Mouse (Mus musculus): ENCODE results near the gene Bysl.

Bysl gene

DNA sequence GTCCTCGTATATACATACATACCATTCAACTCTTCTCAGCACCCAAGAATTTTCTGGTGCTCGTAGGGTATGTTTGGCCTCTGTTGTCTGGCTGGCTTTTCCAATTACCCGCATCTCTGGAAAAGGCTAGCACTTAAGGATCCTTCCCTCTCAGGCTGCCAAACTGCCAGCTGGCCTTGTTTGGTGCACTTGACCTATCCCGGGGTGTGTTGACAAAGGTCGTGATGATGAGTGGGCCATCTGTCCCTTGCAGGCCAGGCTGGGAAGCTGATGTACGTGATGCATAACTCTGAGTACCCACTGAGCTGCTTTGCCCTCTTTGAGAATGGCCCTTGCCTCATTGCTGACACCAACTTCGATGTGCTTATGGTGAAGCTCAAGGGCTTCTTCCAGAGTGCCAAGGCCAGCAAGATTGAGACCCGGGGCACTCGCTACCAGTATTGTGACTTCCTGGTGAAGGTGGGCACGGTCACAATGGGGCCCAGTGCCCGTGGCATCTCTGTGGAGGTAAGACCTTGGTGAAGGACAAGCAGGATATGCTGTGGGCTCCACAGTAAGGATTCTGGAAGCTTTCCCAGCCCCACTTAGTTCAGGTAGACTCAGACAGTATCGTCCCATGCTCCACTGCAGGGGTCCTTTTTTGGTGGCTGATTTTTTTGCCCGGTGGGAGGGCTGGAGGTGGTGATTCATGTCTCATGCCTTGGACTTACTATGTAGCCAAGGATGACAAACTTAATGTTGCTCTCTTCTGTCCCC, 7.4 kb upstream of the Bysl start:
- WGBS = 91% methylated on average over 13 of the region's 13 CpGs

DNA sequence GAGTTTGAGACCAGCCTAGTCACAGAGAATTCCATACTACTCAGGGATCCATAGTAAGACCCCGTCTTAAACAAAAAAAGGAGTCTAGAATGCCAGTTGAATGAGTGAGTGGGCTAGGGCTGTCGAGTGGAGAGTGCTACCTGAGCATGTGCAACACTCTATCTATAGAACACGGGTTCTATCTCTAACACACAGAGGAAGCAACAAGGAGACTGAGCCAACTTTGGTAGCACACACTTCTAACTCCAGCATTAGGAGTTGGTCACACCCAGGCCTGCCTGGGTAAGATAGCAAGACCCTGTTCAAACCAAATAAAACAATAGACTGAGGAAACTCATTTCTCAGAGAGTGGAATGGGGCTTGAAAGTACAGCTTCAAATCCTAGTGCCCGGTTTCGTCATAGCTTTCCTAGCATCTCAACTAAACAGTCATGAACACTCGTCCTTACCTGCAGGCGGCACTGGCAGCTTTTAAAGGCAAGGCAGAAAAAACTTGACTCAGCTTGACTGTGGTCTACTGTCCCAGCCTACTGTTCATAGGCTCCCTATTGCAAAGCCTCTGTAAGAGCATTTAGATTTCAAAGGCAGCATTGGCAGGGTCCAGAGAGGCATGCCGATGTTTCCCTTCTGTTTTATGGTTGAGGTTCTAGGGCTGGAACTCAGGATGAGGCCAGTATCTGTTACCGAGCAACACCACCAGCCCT, 6.5 kb upstream of the Bysl start:
- 82% methylated on average over 9 of the region's 9 CpGs for WGBS

DNA sequence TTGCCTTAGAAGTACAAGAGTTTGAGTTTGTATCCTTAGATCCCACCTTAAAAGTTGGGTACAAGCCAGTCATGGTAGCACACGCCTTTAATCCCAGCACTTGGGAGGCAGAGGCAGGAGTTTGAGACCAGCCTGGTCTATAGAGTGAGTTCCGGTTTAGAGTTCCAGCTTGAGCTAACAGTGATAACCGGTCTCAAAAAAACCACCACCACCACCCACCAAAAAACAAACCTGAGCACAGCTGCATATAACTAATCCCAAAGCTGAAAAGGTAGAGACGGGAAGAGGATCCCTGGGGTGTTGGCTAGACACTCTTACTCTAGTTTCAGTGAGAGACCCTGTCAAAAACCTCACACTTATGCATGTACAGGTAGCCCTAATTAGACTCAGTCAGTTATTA, 5.4 kb upstream of the Bysl start:
- 89% methylated on average over 4 of the region's 4 CpGs for WGBS

DNA sequence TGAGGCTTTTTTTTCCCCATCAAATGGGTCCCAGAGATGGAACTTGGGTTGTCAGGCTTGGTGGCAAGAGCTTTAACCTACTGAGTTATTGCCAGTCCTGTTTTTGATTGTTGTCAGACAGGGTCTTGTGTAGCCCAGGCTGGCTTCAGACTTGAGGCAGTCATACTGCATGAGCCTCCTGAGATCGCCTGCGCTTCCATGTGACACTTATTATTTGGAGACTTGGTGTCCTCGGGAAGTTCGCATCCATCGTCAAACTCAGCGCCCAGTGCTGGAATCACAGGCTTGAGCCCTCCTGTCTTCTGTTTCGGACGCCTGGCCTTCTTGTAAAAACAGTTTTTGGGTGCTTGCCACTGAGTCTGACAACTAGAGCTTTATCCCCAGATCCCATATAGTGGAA, 4.8 kb upstream of the Bysl start:
- 89% methylated on average over 8 of the region's 8 CpGs for WGBS

DNA sequence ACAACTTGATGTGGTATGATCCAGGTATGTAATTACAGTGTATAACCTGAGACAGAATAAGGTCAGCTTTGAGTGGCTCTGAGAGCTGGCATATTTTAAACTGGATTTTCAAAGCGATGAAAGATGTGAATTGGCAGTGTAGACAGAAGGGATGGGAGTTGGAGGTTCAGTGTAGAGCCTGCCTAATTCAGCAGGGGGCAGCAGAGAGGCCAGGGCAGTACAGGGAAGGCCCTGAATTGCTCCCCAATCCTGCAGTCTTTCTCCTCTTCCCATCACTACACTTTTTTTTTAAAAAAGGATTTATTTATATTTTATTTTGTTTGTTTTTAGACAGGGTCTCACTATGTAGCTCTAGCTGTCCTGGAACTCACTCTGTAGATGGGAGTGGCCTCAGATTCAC, 2.7 kb upstream of the Bysl start:
- WGBS = 78% methylated on average over 1 of the region's 1 CpGs

DNA sequence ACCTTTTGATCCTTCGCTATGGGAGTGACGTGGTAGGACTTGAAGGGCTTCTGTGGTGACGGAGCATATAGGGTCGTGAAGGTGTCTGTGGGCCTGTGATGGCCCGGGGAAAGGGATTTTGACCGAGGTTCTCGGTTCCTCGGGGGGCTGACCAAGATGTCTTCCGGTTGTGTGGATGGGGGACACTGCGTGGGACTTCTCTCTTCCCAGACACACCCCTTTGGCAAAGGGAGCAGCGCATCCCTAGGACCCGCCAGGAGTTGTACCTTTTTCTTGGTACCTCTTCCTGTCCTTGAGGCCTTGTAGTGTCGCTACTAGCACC, 330 bp upstream of the Bysl start:
- WGBS = under 1% methylated on average over 13 of the region's 13 CpGs

DNA sequence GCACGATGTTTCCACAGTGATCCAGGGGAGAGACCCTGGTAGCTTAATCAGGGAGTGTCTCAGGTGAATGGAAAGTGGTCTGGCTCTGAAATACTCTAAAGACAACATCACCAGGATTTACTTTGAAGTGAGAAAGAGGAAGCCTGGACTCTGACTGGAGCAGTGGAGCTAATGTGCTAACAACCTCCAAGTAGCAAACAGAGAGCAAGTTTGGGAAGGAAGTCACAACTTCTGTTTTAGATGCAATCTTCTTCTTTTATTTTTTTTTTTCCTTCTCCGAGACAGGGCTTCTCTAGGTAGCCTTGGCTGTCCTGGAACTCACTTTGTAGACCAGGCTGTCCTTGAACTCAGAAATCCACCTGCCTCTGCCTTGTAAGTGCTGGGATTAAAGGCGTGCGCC, 2.1 kb downstream of the Bysl start:
- WGBS = 88% methylated on average over 4 of the region's 4 CpGs

DNA sequence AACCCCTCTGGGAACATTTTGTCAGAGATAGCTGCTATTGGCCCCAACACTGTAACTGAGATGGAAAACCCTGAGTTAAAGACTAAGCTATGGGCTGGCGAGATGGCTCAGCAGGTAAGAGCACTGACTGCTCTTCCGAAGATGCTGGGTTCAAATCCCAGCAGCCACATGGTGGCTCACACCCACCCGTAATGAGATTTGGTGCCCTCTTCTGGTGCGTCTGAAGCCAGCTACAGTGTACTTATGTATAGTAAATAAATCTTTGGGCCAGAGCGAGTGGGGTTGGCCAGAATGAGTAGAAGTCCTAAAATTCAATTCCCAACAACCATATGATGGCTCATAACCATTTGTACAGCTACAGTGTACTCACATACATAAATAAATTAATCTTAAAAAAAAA, 5.1 kb downstream of the Bysl start:
- 61% methylated on average over 5 of the region's 5 CpGs for WGBS

DNA sequence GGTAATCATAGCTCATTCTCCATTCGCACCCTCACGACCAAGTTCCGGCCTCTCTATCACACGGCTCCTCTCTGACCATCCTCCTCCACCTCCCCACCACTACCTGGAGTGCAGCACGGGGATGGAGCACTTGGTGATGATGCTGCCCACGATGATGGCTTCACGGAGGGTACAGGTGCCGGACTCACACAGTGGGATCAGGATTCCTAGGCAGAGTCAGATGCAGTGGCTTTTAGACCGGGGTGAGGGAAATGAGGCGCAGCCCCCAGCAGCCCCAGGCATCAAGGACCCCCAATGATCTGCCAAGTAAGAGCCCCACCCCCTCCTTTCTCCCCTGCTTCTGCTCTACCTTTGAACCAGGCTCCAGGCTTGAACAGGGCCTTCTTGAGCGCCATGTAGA, 9.0 kb downstream of the Bysl start:
- 92% methylated on average over 11 of the region's 11 CpGs for WGBS

DNA sequence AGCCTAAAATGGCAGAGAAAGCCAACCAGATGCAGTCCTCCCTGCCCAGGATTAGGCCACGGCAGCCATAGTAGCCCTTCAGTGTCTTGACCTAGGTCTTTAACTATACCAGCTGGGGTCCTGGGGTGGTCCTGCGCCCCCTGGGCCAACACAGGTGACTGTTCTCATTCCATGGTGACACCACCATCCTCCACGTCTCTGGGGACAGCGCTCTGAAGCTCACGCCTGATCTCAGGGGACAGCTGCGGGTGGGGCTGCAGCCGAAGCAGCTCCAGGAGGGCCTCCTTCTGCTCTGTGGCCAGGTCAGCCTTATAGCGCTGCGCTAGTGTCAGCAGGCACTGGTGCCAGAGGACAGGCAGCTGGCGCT, 9.9 kb downstream of the Bysl start:
- 91% methylated on average over 10 of the region's 10 CpGs for WGBS

DNA sequence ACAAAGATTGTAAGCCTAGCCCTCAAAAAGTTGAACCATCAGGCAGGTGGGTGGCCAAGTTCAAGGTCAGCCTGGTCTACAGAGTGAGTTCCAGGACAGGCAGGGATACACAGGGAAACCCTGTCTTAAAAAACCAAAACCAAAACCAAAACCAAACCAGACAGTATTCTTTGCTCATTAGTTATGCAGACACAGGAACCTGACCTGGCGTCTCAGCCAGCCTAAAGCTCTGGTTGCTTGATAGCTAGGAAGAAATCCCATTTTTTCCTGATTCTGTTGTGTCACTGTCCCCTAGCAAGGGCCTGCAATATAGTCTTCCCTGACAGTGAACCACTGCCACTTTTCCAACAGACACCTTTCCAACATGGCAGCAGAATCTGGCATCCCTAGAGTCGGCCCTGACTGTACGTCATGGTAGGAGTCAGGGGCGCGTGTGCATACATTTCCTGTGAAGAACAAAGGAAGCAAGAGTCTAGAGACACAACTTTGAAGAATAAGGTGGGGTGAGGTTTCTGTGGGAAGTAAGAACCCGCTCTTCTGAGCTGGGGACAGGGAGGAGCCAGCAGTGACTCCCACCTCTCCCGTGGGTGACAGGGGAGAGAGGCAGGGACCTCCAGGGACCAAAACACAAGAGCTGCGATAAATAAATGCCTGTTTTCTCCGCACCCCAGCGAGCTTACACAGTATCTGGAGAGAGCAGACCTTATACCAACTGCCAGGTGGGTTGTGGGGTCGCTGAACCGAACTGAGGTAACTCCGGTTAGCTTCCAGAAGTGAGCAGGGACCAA, 10.5 kb downstream of the Bysl start:
- 80% methylated on average over 13 of the region's 13 CpGs for WGBS

DNA sequence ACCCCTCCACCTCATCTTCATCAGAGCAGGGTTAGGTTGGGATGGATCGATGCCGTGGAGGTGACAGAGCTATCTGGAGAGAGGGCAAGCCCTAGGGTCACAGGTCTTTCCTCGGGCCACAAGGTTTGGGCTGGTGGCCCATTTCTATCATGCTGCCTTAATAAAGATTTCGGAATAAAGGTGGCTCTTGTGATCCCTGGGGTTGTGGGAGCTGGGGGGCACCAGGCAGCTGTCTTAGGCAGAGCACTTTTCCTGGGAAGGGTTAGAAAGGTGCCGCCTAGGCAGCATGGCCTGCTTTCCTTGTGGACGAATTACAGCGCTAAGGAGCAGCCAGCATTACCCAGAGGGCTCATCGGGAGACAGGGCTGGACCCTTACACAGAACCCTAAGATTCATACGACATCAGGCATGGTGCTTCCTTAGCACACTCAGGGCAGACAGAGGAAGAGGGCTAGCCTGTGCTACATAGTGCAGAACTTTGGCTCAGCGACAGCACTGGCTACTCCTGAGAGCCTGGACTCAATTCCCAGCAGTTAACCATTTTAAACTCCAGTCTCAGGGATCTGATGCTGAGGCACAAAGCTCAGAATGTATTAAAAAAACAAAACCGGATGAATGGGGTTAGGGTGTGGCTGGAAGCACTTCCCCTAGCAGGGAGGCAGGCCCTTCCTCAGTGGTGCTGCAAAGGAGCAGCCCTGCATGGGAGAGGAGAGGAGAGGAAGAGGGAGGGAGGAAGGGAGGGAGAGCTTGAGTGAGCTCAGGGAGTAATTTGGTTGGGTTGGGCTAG, 11.6 kb downstream of the Bysl start:
- WGBS = 77% methylated on average over 11 of the region's 11 CpGs

DNA sequence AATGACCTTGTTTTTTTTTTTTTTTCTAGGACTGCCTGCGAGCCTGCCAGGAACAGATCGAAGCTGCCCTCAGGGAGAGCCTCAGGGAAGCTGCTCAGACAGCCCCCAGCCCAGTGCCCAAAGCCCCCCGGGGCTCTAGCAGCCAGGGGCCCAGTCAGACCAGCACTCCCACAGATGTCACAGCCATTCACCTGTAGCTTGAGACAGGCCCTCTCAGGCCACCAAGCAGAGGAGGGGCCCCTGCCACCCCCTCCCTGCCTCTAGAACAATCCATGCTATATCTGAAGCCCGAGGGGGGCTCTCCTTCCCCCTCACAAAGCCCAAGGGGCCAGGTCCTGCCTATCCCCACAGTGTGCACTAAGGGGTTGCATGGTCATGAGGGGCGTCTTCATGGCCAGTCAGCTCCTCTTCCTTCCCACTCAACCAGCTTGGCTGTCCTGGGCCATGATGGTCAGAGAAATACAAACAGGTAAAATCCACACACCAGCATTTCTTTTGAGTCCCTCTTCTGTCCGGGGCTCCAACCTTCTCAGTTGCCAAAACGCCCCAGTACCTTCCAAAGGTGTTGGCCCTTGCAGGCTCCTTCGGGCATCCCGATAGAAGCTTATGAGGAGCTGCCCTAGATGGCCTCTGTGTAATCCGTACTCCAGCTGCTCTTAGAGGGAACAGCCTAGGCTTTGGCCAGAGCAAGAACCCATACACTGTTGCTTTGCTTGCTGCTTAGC, 12.6 kb downstream of the Bysl start:
- WGBS = 72% methylated on average over 10 of the region's 10 CpGs

DNA sequence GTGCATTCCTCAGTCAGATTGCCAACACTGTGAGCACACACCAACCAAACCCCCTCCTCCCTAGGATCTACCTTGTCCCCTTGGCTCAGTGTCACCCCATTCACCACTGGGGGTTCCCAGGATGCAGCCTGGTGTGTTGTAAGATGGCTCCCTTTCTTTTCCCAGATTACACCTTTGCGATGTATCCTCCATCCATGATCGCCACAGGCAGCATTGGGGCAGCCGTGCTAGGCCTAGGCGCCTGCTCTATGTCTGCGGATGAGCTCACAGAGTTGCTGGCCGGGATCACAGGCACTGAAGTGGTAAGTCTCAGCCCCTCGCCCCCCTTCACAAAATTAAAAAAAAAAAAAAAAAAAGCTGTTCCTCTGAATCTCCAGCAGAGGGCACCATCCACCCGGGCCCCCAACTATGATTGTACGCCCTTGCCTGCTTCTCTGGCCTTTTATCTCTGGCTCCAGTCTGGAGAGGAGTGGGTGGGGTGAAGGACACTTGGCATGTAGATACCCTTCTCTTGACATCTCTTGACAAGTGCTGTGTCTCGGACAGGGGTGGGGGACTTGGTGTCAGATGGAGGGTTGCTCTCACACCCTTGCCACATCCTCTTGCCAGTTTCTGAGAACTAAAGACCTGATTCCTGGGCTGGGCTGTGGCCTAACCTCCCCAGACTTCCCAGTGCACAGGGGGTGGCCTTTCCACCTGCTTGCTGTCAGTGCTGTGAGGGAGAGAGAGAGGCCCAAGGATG, 13.3 kb downstream of the Bysl start:
- WGBS = 23% methylated on average over 10 of the region's 10 CpGs

DNA sequence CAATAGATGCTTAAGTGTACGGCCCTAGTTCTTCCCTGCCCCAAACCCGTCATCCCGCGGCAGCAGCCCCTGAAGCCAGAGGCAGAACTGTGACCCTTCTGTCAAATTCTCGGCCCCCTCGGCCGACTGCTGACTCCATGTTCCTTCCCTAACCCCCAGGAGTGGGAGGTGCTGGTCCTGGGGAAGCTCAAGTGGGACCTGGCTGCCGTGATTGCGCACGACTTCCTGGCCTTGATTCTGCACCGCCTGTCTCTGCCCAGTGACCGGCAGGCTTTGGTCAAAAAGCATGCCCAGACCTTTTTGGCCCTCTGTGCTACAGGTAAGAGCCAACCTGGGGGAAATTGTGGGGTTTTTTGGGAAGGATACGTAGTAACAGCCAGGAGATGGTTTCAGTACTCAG, 14.0 kb downstream of the Bysl start:
- 72% methylated on average over 13 of the region's 13 CpGs for WGBS

DNA sequence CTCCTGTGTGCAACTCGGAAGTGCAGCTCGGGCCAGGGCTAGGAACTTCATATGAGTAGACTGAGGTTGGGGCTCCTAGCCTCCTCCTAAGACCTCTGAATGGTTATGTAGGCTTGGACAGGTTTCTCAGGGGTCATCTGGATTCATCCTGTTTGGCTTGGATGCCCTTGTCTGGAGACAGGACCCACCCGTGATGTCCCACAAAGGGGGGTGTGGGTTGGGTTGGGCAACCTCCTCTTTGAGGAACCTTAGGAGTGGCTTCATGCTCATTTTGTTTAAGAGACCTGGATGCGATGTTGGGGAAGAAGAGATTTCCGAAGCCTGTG, 14.5 kb downstream of the Bysl start:
- 79% methylated on average over 5 of the region's 5 CpGs for WGBS

DNA sequence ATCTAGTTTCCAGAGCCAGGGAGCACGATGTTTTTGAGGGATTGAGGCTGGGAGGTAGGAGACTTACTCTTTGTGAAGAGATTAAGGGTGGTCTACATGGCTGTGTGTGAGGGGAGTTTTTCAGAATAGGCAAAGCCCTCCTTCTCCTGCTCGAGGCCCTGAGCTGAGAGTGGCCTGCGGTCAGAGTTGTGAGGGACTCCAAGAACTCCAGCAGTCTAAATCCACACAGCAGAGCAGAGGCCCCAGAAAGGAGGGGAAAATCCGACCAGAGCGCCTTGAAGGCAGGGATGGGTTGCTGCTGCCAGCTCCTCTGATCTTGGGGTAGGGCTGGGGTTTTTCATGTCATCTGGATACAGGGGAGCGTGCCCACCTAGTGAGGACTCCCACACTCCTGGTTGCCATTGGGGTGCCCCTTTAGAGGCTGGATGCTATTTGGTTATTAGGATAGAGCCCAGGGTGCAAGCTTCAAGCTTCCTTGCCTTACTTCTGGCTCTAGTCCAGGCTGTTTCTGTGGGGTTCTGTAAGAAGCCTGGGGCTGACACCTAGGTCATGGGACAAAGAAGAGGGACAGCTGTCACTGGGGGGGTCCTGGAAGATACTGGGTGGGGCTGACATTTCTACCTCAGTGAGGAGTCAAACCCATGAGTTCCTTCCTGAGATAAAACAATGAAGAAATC, 15.0 kb downstream of the Bysl start:
- 75% methylated on average over 6 of the region's 6 CpGs for WGBS

DNA sequence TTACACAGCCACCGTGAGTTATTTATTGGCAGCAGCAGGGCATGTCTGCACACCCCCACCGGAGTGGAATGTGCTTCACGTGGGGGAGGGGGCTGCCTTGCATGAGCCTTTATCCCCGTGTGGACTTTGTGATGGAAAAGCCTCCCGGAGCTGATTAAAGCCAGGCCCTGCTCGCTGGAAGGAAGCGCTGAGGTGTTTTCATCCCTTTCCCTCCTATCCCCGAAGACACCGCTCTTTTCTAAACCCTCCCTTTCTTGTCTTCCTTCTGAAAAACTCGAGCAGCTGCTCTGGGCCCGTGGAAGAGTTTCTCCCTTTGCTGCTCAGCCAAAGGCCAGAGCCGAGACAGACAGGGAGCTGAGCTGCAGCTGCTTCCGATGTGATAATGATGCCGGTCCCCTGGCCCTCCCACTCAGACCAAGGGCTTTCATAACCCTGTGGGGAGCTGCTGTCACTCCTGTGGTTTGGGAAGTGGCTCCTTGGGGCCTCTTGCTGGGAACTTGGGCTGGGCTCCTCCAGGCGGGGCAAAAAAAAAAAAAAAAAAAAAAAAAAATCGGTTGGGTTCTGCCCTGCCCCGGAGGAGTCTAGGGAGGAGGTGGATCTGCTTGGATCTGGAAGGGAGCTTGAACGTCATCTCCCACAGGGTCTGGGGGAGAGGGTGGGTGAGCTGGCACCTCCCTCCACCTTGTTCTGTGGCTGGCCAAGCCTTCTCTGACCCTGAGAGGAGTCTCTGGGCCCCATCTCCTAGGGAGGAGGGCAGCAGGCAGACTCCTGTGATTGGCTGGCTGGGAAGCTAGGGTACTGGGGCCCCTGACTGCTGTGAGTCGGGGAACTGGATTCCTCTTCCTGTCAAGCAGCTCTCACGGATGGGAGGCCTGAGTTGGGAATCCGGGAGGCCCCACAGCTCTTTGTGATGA, 15.8 kb downstream of the Bysl start:
- 24% methylated on average over 21 of the region's 21 CpGs for WGBS

DNA sequence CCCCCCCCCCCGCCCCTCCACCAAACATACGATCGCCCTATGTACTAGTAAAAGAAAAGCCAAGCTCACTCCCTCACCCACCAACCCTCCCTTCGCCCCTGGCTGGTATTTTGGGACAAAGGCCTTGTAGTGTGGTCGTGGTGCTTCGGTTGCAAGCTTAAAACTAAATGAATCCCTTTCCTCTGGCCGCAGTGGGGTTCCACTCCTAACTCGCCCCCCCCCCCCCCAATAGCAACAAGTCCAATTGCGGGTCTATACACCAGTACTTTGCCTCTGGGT, 16.4 kb downstream of the Bysl start:
- WGBS = 8% methylated on average over 9 of the region's 9 CpGs
